ENCODE assay signal across 25 mouse cellular contexts in the genomic region with DNA sequence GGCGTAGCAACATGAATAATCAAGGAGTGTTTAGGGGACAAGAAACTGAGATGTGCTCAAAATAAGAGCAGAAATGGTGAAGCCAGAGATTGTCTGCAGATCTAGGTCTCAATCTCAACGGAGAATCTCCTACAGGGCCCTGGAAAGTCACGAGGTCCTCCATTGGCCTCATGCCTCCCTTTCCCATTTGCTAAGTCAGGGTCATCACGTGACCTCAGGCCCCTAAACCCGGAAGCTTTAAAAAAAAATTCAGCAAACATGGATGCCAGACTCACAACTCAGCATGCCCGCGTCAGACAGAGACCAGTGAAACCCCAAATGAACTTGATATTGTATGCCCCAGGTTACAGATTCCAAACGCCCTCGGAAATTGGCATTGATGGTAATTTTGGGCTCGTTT.
"Had no signal": no experiment of that assay in that cellular context is flagged by ENCODE, and none has a peak within 500 bp of the region (broad histone marks: within the 10 kb centered on the region; RNA-seq: fewer than 3 reads in every experiment).

No protein-coding gene starts in this region.

- H3K36me3 ChIP-seq: heart, embryonic 10.5 days; heart, embryonic 12.5 days; hindbrain, embryonic 10.5 days; hindbrain, embryonic 12.5 days; intestine, embryonic 15.5 days; limb, embryonic 10.5 days; limb, embryonic 12.5 days; liver, embryonic 13.5 days had no signal

- ATAC-seq: hindbrain, embryonic 16.5 days; inflammation-experienced regulatory T-cells, adult 6 months; intestine, embryonic 15.5 days; intestine, postnatal 0 days had no signal

- H3K4me2 ChIP-seq: heart, embryonic 12.5 days; hindbrain, embryonic 12.5 days; hindbrain, embryonic 14.5 days; intestine, embryonic 15.5 days; limb, embryonic 12.5 days; liver, embryonic 11.5 days; liver, embryonic 13.5 days had no signal

- H3K4me1 ChIP-seq: intestine, embryonic 15.5 days; limb, embryonic 10.5 days; limb, embryonic 12.5 days; liver, embryonic 13.5 days had no signal

- H3K27ac ChIP-seq: gastrocnemius, adult 2 months; heart, embryonic 10.5 days; hindbrain, embryonic 10.5 days; hindbrain, embryonic 12.5 days; hindbrain, embryonic 14.5 days; intestine, embryonic 15.5 days; limb, embryonic 10.5 days; limb, embryonic 12.5 days; liver, embryonic 13.5 days had no signal

- H3K9ac ChIP-seq: heart, embryonic 12.5 days; hindbrain, embryonic 12.5 days; hindbrain, embryonic 14.5 days; intestine, embryonic 15.5 days; limb, embryonic 12.5 days; liver, embryonic 13.5 days had no signal

- H3K27me3 ChIP-seq: heart, embryonic 12.5 days; hindbrain, embryonic 12.5 days; intestine, embryonic 15.5 days; limb, embryonic 12.5 days; liver, embryonic 13.5 days had no signal

- H3K9me3 ChIP-seq: heart, embryonic 10.5 days; hindbrain, embryonic 10.5 days; hindbrain, embryonic 12.5 days; intestine, embryonic 15.5 days; limb, embryonic 10.5 days; limb, embryonic 12.5 days; liver, embryonic 13.5 days had no signal

- DNase-seq: gastrocnemius, adult 2 months; gastrocnemius, postnatal 10 days; gastrocnemius, postnatal 25 days; heart, adult 18-20 months; heart, postnatal 10 days; heart, postnatal 4 days; kidney, adult 18-20 months; kidney, adult 8-10 months; kidney, postnatal 10 days; kidney, postnatal 25 days; kidney, postnatal 4 days; liver; liver, embryonic 13.5 days had no signal

- H3K4me3 ChIP-seq: gastrocnemius, adult 2 months; heart, embryonic 10.5 days; heart, embryonic 12.5 days; hindbrain, embryonic 10.5 days; hindbrain, embryonic 12.5 days; intestine, embryonic 15.5 days; limb, embryonic 10.5 days; limb, embryonic 12.5 days; liver, embryonic 13.5 days had no signal
